Mouse (Mus musculus) kidney, adult 18-20 months (tissue): ENCODE measurements at regions not wholly inside any gene's neighbourhood (a gene's known extent, or its start where the extent isn't known, plus 50 kb on each side); places are given as distances from the start of the nearest gene placed in this dataset.
"Not testable (repeated sequence)": the region's sequence is repeated elsewhere in the genome, so short reads cannot be mapped to it uniquely, and the experiment has no call there.

Source experiments
- DNase-seq: peaks from one replicate; pipeline ENCODE4 v3.0.0; 2021

DNA sequence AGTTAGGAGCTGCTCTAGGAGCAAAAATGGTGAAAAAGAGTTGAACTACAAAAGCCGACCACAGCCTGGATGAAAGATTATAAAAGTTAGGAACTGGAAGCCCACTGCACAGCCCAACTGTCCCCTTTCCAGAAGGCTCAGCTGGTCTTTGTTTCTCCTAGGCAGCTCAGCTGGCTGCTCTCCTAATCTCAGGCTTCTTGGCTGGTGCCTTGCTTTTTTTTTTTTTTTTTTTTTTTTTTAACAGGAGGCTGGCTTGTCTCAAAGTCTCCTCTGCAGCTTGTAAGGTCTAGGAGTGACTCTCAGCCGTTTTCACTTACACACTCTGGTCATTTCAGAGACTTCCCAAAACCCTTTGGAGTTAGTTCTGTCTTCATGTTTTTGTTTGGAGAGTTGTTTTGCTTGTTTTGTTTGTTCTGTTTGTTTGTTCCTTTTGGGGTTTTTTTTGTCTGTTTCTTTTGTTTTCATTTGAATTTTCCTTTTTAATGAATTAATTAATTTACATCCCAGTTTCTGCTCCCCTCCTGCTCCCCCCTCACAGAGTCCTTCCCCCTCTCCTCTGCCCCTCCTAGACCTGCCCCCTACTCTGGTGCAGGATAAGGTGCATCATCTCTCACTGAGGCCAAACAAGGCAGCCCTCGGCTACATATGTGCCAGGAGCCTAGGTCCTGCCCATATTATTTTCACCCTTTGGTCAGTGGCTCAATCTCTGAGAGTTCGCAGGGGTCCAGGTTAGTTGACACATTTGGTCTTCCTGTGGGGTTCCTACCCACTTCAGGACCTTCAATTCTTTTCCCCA is 225.6 kb upstream of the Gm11146 start:
- no peak for DNase-seq

GRCm38 (mm10) chr16:77799709-77800108 is 197.8 kb upstream of the Gm11146 start:
- DNase-seq, result no peak

DNA sequence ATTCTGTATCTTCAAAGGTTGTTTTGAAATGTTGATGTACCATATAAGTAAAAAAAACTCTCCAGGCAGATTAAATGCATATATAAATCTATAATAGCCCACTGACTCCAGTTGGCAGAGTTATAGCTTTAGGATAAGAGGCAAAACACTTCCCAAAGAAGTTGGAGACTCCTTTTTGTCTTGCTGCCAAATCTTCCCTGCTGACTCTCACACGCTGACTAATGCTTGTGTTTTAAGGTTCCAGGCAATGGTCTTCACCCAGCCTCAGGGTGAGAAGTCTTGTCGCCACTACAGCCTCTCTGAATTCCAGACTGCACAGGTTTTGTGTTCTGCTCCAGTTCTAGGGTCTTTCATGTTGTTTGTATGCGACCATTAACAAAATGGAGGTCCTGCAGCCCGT is 195.0 kb upstream of the Gm11146 start:
- DNase-seq, result no peak

GRCm38 (mm10) chr16:77789652-77790051 is 187.8 kb upstream of the Gm11146 start:
- DNase-seq, result no peak

DNA sequence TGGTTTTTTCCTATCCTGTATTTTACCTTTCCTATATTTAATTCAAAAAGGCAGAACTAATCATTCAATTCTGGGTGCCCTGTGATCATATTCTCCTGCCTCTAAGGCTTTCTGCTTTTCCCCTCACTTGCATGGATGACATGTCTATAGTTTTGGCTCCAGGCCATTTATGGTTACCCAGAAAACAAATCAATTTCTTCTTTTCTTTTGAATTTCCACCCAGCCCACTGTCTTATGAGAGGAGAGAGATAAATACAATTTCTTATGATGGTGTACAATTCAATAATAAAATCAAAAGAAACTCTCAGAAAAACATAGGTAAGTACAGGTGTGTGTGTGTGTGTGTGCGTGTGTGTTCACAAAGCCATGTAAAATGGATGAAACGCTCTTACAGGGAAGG is 187.3 kb upstream of the Gm11146 start:
- DNase-seq, result no peak

DNA sequence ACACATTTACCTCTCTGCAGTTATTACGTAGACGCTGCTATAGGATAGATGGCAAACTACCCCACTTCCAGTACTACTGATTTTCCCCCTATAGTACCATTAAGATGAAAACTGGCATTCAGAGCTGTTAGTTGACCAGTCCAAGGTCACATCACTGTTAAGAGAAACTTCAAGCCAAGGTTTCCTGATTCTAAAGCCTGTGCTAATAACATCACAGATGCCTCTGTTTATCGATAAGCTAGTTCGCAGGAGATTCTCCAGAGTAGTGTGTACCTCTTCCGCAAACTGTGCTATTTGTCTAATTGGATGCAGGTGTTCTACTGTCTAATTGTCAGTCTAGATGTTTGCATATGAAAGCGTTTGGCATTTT is 186.9 kb upstream of the Gm11146 start:
- no peak for DNase-seq

GRCm38 (mm10) chr16:77788041-77788780 is 186.3 kb upstream of the Gm11146 start:
- peak; percentile 3 for DNase-seq

GRCm38 (mm10) chr16:77787025-77787424 is 185.1 kb upstream of the Gm11146 start:
- DNase-seq, result no peak

DNA sequence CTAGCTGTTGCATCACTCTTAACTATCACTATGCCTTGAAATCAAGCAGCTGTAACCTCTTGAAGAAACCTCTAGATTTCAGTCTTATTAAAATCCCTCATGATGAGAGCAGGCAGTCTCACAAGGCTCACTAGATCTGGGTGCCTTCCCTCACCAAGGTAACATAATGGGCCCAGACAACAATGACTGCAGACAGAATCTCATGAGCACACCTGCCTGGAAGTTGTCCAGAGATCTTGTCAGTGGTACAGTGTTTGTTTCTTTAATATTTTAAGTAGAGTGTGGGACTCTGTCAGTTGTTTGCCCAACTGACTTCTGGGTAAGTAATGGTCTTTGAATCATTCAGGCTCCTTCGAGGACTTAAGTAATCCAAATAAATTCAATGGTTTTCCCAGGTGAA is 177.1 kb upstream of the Gm11146 start:
- DNase-seq, result no peak

DNA sequence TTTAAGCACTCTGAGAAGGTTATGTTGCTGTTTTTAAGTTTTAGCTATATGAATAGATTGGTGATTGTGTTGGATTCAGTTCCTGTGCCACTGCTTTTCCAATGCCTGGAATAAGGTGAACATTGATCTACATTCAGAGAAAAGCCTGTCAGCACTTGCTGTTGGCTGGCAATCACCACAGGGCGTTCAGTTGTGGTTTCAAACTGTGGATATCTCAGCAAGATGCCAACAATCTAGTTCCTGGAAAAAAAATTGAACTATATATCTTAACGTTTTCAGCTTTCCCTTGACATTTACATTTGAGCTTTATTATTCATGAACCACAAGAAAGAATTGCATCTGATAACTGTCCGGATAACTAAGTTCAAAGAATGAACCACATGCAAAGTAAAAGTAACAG is 170.2 kb upstream of the Gm11146 start:
- DNase-seq, result no peak

DNA sequence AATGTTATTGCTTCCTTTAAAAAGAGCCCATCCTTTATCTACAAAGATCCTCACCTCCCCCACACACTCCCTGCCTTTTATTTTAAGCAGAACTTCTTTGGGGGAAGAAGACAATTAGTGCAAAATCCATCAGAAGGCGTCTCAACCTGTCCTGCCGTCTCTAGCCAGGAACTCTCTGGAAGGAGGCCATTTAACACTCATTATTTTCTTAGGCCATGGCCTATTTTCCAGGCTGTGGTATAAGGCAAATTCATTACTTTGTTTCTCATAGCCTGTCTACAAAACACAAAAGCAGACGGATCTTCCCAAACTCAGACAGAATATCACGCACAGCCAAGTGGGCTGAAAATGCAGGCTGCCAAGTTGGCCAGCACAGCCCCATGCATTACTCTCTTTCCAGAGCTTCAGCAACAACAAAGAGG is 159.0 kb upstream of the Gm11146 start:
- no peak for DNase-seq

DNA sequence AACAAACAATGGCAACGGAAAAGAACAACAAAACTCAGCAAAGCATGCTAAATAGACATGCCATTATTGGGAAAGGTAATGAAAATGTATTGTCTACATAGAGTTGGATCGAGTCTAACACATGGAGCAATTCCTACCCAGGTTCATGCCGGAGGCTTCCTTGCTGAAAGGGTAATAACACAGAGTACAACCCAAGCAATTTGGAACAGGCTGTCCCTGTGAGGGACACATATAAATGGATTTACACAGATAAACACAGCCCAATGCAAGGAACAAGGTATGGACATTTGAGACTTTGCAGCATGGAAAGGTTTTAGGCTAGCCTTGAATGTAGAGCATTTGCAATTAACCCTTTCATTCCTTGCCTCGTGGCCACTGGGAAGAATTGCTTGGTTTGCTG is 158.6 kb upstream of the Gm11146 start:
- DNase-seq, result no peak

- no peak for DNase-seq
Observed at GRCm38 (mm10) chr16:77759997-77760396, 158.1 kb upstream of the Gm11146 start.

GRCm38 (mm10) chr16:77754882-77755281 is 153.0 kb upstream of the Gm11146 start:
- DNase-seq, result no peak

DNA sequence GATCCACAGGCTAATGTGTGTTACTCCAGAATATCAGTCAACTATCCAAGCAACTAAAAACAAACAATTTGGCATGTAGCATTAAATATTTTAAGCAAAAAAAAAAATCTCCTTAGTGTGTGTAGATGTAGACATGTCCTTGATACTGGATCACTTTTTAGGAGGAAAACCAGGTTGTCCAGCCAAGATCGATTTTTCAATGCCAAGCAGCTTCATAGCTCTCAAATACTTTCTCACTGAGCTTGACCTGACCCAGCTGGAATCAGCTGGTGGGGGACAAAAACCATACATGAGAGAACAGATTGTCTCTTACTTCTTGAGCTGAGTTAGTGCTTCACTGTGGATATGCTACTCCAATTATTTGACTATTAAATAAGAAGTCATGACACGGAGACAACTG is 147.6 kb upstream of the Gm11146 start:
- DNase-seq, result no peak

GRCm38 (mm10) chr16:77743838-77744237 is 141.9 kb upstream of the Gm11146 start:
- no peak for DNase-seq

GRCm38 (mm10) chr16:77738821-77739220 is 136.9 kb upstream of the Gm11146 start:
- DNase-seq, result no peak

GRCm38 (mm10) chr16:77719377-77719776 is 117.5 kb upstream of the Gm11146 start:
- DNase-seq, result no peak

- DNase-seq, result not testable (repeated sequence)
Observed at GRCm38 (mm10) chr16:77717766-77718165, 115.9 kb upstream of the Gm11146 start.

- DNase-seq, result no peak
Observed at GRCm38 (mm10) chr16:77704726-77705125, 102.8 kb upstream of the Gm11146 start.

GRCm38 (mm10) chr16:77695443-77695842 is 93.5 kb upstream of the Gm11146 start:
- no peak for DNase-seq

DNA sequence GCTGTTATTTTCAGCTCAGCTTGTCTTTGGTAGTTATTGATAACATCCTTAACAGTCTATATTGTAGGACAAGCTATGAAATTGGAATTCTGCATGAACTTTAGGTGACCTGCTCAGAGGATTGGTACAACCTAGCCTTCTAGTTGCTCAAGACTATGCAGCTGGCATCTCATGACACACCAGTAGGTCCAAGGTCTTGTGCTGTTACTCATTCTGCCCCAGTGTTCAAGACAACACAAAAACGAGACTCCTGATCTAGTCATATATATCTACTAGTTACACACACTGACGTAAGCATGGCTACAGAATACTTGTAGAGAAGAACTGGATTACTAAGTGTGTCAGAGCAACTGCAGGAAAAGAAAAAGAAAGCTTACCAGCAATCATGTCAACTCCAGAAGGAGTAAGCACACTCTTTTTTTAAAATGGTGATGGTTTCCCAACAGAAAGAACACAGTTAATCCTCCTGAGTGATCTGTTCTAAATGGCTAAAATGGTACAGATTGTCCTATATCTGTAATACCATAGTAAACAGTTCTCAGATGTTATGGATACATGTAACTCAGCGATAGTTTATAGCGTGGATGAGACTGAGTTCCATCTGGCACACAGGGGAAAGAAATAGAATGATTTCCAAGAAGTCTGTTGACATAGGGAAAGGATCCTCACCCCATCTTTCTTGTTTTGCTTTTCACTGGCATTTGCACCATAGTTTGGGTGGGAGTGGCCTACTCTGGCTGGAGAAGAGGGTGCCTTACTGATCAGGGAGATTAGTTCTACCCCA is 85.4 kb upstream of the Gm11146 start:
- DNase-seq, result no peak

DNA sequence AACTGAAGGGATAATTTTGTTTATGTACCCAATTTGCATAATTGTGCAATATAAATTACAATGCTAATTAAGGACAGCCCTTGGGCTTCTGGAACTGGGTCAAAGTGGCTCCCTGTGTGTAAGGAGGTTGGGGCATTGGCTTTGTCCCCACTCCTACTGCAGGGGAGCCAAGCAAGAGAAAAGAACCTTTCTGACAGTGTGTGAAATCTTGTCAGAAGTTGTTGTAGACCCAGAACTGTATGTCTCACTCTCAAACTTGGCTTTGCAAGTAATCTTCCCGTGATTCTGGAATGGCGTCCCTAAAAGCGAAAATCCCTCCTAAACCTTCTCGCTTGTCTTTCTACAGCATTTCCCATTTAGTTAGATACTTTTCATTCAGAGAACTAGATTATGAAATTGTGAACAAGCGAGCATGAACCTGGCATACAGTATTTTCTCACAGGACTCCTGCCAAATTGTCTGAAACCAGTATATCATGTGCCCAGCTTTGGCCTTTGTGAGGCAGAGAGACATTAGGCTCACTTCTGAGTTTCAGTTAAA is 83.8 kb upstream of the Gm11146 start:
- no peak for DNase-seq
